Mouse (Mus musculus) intestine, embryonic 14.5 days (tissue): ENCODE measurements around the gene Uroc1. TPM values are rescaled to one million over a fixed set of nuclear protein-coding genes. Genes with fewer than 3 reads are reported as not detected.

Experiments used
- ATAC-seq: fragments of 200-750 bp; cut with Nextera tagmentation; replicated peaks from 2 replicates; pipeline ENCODE4 v1.8.0; 2017; ENCODE audit warnings: low read depth, moderate number of reproducible peaks, moderate TSS enrichment, moderate library complexity; ENCODE audit not compliant: low FRiP score, low TSS enrichment
- DNase-seq: peaks from one replicate; pipeline ENCODE4 v3.0.0-alpha.2; 2018; ENCODE audit warnings: low spot score
- H3K27ac ChIP-seq: fragments of 300-500 bp; sonication (generic); 2 replicates; pipeline ENCODE4 v1.5.1; 2014; ENCODE audit warnings: low read depth, mild to moderate bottlenecking, control low read depth
- H3K27me3 ChIP-seq: fragments of 300-500 bp; sonication (generic); replicated peaks from 2 replicates; pipeline ENCODE4 v1.6.1; 2014; ENCODE audit warnings: low read length, control low read depth; ENCODE audit not compliant: control insufficient read depth, insufficient read depth
- H3K36me3 ChIP-seq: fragments of 300-500 bp; sonication (generic); 2 replicates; pipeline ENCODE4 v1.6.1; 2014; ENCODE audit warnings: low read length, control low read depth; ENCODE audit not compliant: control insufficient read depth, insufficient read depth
- H3K4me1 ChIP-seq: fragments of 300-500 bp; sonication (generic); replicated peaks from 2 replicates; pipeline ENCODE4 v1.6.1; 2014; ENCODE audit warnings: low read length, control low read depth, mixed read lengths; ENCODE audit not compliant: control insufficient read depth, insufficient read depth
- H3K4me2 ChIP-seq: fragments of 300-500 bp; sonication (generic); 2 replicates; pipeline ENCODE4 v1.6.1; 2014; ENCODE audit warnings: low read length
- H3K4me3 ChIP-seq: fragments of 300-500 bp; sonication (generic); 2 replicates; pipeline ENCODE4 v1.5.1; 2014; ENCODE audit warnings: low read depth, low read length, control low read depth, mixed read lengths
- H3K9ac ChIP-seq: fragments of 300-500 bp; sonication (generic); 2 replicates; pipeline ENCODE4 v1.6.1; 2014; ENCODE audit warnings: mild to moderate bottlenecking, low read length
- H3K9me3 ChIP-seq: fragments of 300-500 bp; sonication (generic); 2 replicates; pipeline ENCODE4 v1.6.1; 2016; ENCODE audit warnings: low read length, control low read depth; ENCODE audit not compliant: control insufficient read depth
- WGBS: fragments of 180-500 bp; shearing (Covaris S2); extraction: QIAGEN DNeasy Blood & Tissue Kit; methylation state at CpG from one replicate; pipeline ENCODE4 v1.1.7; 2014; 5-methylcytosine and 5-hydroxymethylcytosine counted together
- polyA plus RNA-seq: library from polyadenylated mRNA; unstranded; fragments of >200 nt; fragmentation: Nextera tagmentation; extraction: Ambion mirVana; gene quantifications from 2 replicates; pipeline ENCODE4 v1.2.1, GENCODE M21; 2014

Gene Uroc1
- polyA plus RNA-seq, 1 experiment from 2014 or later, result not detected

- no peaks in the 10 kb centered on the region for H3K9me3 ChIP-seq
- WGBS, result 74% methylated on average over 2 of the region's 2 CpGs
- ATAC-seq (no peak), DNase-seq (no peak)
- no peaks in the 10 kb centered on the region for H3K36me3 ChIP-seq
- H3K27ac ChIP-seq, result no peak overlapping the region
- H3K4me3 ChIP-seq, result no peak overlapping the region
- no peak overlapping the region for H3K4me2 ChIP-seq
- H3K4me1 ChIP-seq, result no peaks in the 10 kb centered on the region
- H3K27me3 ChIP-seq, result no peaks in the 10 kb centered on the region
- no peak overlapping the region for H3K9ac ChIP-seq
Measured at GRCm38 (mm10) chr6:90342343-90342742, 9.3 kb downstream of the Uroc1 start.

- WGBS, result 76% methylated on average over 4 of the region's 4 CpGs
- Histone ChIP-seq H3K9me3 (no peaks in the 10 kb centered on the region), H3K36me3 (no peaks in the 10 kb centered on the region), H3K4me2 (no peak overlapping the region), H3K4me1 (no peaks in the 10 kb centered on the region), H3K4me3 (no peak overlapping the region), H3K27me3 (no peaks in the 10 kb centered on the region), H3K9ac (no peak overlapping the region), H3K27ac (no peak overlapping the region)
- DNase-seq (no peak), ATAC-seq (no peak)
Measured at GRCm38 (mm10) chr6:90347183-90347582, 14.1 kb downstream of the Uroc1 start.

- no peaks in the 10 kb centered on the region for H3K36me3 ChIP-seq
- H3K4me3 ChIP-seq, result no peak overlapping the region
- ATAC-seq, result no peak
- 84% methylated on average over 4 of the region's 4 CpGs for WGBS
- H3K9me3 ChIP-seq, result no peaks in the 10 kb centered on the region
- H3K9ac ChIP-seq, result no peak overlapping the region
- H3K4me2 ChIP-seq, result no peak overlapping the region
- H3K27ac ChIP-seq, result no peak overlapping the region
- DNase-seq, result no peak
- no peaks in the 10 kb centered on the region for H3K27me3 ChIP-seq
- no peaks in the 10 kb centered on the region for H3K4me1 ChIP-seq
Measured at GRCm38 (mm10) chr6:90348500-90348899, 15.4 kb downstream of the Uroc1 start.

GRCm38 (mm10) chr6:90350011-90350410 lies 16.9 kb downstream of the Uroc1 start:
- WGBS, result 56% methylated on average over 2 of the region's 2 CpGs
- Histone ChIP-seq H3K4me1 (no peaks in the 10 kb centered on the region), H3K9me3 (no peaks in the 10 kb centered on the region), H3K27ac (no peak overlapping the region), H3K4me3 (no peak overlapping the region), H3K36me3 (no peaks in the 10 kb centered on the region), H3K9ac (no peak overlapping the region), H3K4me2 (no peak overlapping the region), H3K27me3 (no peaks in the 10 kb centered on the region)
- DNase-seq, result no peak
- ATAC-seq, result no peak

- Histone ChIP-seq H3K4me2 (no peak overlapping the region), H3K9me3 (no peaks in the 10 kb centered on the region), H3K27me3 (no peaks in the 10 kb centered on the region), H3K4me3 (no peak overlapping the region), H3K9ac (no peak overlapping the region), H3K27ac (no peak overlapping the region), H3K4me1 (peaks cover 3% of the 10 kb centered on the region; the same call in 1 of the 2 replicates), H3K36me3 (no peaks in the 10 kb centered on the region)
- peak; percentile 58 for DNase-seq
- 41% methylated on average over 5 of the region's 5 CpGs for whole genome bisulfite sequencing
- ATAC-seq, result no peak
Measured at GRCm38 (mm10) chr6:90358142-90358541, 25.1 kb downstream of the Uroc1 start.

GRCm38 (mm10) chr6:90359445-90359844 lies 26.4 kb downstream of the Uroc1 start:
- no peaks in the 10 kb centered on the region for H3K27me3 ChIP-seq
- H3K4me2 ChIP-seq, result no peak overlapping the region
- no peak overlapping the region for H3K4me3 ChIP-seq
- H3K4me1 ChIP-seq, result peaks cover 3% of the 10 kb centered on the region; the same call in 1 of the 2 replicates
- ATAC-seq (no peak), DNase-seq (no peak)
- H3K27ac ChIP-seq, result no peak overlapping the region
- H3K9me3 ChIP-seq, result no peaks in the 10 kb centered on the region
- 83% methylated on average over 2 of the region's 2 CpGs for WGBS
- no peaks in the 10 kb centered on the region for H3K36me3 ChIP-seq
- no peak overlapping the region for H3K9ac ChIP-seq

GRCm38 (mm10) chr6:90360024-90360781 lies 27.1 kb downstream of the Uroc1 start:
- Histone ChIP-seq H3K9me3 (no peaks in the 10 kb centered on the region), H3K9ac (no peak overlapping the region), H3K4me3 (no peak overlapping the region), H3K4me2 (no peak overlapping the region), H3K27me3 (no peaks in the 10 kb centered on the region), H3K36me3 (no peaks in the 10 kb centered on the region), H3K4me1 (peaks cover 3% of the 10 kb centered on the region; the same call in 1 of the 2 replicates), H3K27ac (no peak overlapping the region)
- ATAC-seq (peak; percentile 47), DNase-seq (no peak)
- 51% methylated on average over 7 of the region's 7 CpGs for WGBS

- ATAC-seq (no peak), DNase-seq (no peak)
- 86% methylated on average over 6 of the region's 6 CpGs for WGBS
- Histone ChIP-seq H3K9me3 (no peaks in the 10 kb centered on the region), H3K36me3 (no peaks in the 10 kb centered on the region), H3K4me2 (no peak overlapping the region), H3K4me1 (peaks cover 3% of the 10 kb centered on the region; the same call in 1 of the 2 replicates), H3K27me3 (no peaks in the 10 kb centered on the region), H3K9ac (no peak overlapping the region), H3K4me3 (no peak overlapping the region), H3K27ac (no peak overlapping the region)
Measured at GRCm38 (mm10) chr6:90360922-90361614, 28.0 kb downstream of the Uroc1 start.
